Mouse (Mus musculus) kidney, postnatal 0 days (tissue): ENCODE data around the gene Rad51. TPM values are rescaled to one million over a fixed set of nuclear protein-coding genes. Genes with fewer than 3 reads are reported as not detected.

Experiments
- ATAC-seq: fragments of 200-750 bp; cut with Nextera tagmentation; replicated peaks from 2 replicates; pipeline ENCODE4 v1.8.0; 2017; ENCODE audit warnings: low read depth, moderate number of reproducible peaks, moderate TSS enrichment, moderate library complexity; ENCODE audit not compliant: low FRiP score
- DNase-seq: peaks from one replicate; pipeline ENCODE4 v3.0.0-alpha.2; 2016; ENCODE audit warnings: low spot score
- H3K27ac ChIP-seq: fragments of 300-500 bp; sonication (generic); 2 replicates; pipeline ENCODE4 v1.5.1; 2014; ENCODE audit warnings: mild to moderate bottlenecking
- H3K27me3 ChIP-seq: fragments of 300-500 bp; sonication (generic); 2 replicates; pipeline ENCODE4 v1.6.1; 2014; ENCODE audit warnings: low read length, mixed read lengths; ENCODE audit not compliant: insufficient read depth
- H3K36me3 ChIP-seq: fragments of 300-500 bp; sonication (generic); 2 replicates; pipeline ENCODE4 v1.6.1; 2014; ENCODE audit warnings: low read length, mixed read lengths; ENCODE audit not compliant: insufficient read depth
- H3K4me1 ChIP-seq: fragments of 300-500 bp; sonication (generic); replicated peaks from 2 replicates; pipeline ENCODE4 v1.6.1; 2014; ENCODE audit warnings: antibody characterized with exemption, low read length, mixed read lengths; ENCODE audit not compliant: insufficient read depth
- H3K4me2 ChIP-seq: fragments of 300-500 bp; sonication (generic); 2 replicates; pipeline ENCODE4 v1.6.1; 2014; ENCODE audit warnings: mild to moderate bottlenecking, low read length, moderate library complexity, mixed read lengths
- H3K4me3 ChIP-seq: fragments of 300-500 bp; sonication (generic); replicated peaks from 2 replicates; pipeline ENCODE4 v1.5.1; 2014; ENCODE audit warnings: low read depth, low read length
- H3K9ac ChIP-seq: fragments of 300-500 bp; sonication (generic); 2 replicates; pipeline ENCODE4 v1.6.1; 2014; ENCODE audit warnings: low read depth, low read length
- H3K9me3 ChIP-seq: fragments of 300-500 bp; sonication (generic); replicated peaks from 2 replicates; pipeline ENCODE4 v1.6.1; 2016; ENCODE audit warnings: low read length, inconsistent platforms, mixed read lengths
- CTCF ChIP-seq: IDR thresholded peaks from 2 replicates; pipeline ENCODE4 v1.5.1; 2016; ENCODE audit warnings: antibody characterized with exemption, low read depth, mild to moderate bottlenecking, moderate library complexity
- WGBS: fragments of 180-500 bp; shearing (Covaris S2); extraction: QIAGEN DNeasy Blood & Tissue Kit; methylation state at CpG from one replicate; pipeline ENCODE4 v1.1.7; 2014; 5-methylcytosine and 5-hydroxymethylcytosine counted together
- polyA plus RNA-seq: library from polyadenylated mRNA; unstranded; fragments of >200 nt; fragmentation: Nextera tagmentation; extraction: Ambion mirVana; gene quantifications from 2 replicates; pipeline ENCODE4 v1.2.1, GENCODE M21; 2015

The Rad51 gene
- polyA plus RNA-seq, 1 experiment from 2014 or later = 17.0 TPM

DNA sequence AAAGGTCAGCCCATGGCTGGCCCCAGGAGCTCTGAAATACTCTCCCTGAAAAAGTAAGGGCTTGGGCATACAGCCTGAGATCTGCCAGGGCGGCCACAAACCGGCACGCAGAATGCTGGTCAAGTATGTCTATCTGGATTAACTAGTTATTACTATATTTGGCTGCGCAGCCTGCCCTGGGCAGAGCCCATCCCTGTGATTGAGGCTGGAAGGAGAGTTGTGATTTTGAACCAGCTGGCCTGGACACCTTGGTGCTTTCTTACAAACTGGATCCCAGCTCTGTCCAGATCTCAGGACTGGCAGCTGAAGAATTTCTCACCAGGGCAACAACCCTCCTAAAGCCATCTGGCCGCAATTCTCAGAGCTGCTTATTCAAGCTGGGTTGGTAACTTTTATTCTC, 81.5 kb downstream of the Rad51 start:
- peak overlapping the region; percentile 1; the same call in 1 of the 2 replicates for H3K9ac ChIP-seq
- no peak for DNase-seq
- no peak for TF ChIP-seq CTCF
- no peak for ATAC-seq
- H3K4me1 ChIP-seq = peaks cover 5% of the 10 kb centered on the region; the same call in 1 of the 2 replicates
- WGBS = 84% methylated on average over 5 of the region's 5 CpGs
- H3K9me3 ChIP-seq = no peaks in the 10 kb centered on the region
- H3K36me3 ChIP-seq = no peaks in the 10 kb centered on the region
- H3K27me3 ChIP-seq = no peaks in the 10 kb centered on the region
- no peak overlapping the region for H3K4me3 ChIP-seq
- H3K4me2 ChIP-seq = no peak overlapping the region
- no peak overlapping the region for H3K27ac ChIP-seq

DNA sequence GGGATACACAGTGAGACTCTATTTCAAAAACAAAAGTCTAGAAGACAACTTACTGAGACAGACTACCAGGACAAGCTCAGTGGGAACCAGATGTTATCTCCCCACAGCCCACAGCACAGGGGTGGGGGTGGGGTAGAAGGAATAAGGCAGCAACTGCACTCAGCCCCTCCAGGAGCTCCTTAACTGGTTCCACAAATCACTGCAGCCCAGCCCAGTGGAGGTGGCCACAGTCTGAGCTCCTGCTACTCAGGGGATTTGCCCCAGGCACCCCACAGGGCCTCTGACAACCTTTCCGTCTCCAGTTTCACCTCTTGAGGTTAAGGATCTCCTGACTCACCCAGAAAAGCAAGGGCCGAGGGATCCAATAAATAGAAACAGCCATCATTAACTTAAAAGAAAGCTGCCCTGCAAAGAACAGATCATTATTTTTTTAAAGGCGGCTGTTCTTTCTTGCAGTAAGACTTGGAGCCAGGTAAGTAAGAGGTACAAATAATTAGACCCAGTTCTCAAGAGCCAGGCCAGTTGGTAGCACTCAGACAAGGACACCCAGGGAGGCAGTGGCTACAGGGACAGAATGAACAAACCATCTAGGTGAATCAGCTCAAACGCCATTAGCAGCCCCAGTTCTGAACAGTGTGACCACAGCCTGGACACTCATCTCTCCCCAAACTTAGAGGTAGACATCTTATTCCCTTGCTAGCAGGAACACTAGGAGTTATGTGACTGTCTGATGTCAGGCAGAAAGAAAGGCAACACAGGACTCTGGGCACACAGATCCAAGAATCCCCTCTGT, 83.9 kb downstream of the Rad51 start:
- no peaks in the 10 kb centered on the region for H3K27me3 ChIP-seq
- ATAC-seq (no peak), DNase-seq (no peak)
- no peaks in the 10 kb centered on the region for H3K9me3 ChIP-seq
- H3K36me3 ChIP-seq = no peaks in the 10 kb centered on the region
- WGBS = 37% methylated on average over 4 of the region's 4 CpGs
- H3K9ac ChIP-seq = no peak overlapping the region
- peaks cover 5% of the 10 kb centered on the region; the same call in 1 of the 2 replicates for H3K4me1 ChIP-seq
- no peak for TF ChIP-seq CTCF
- H3K27ac ChIP-seq = no peak overlapping the region
- no peak overlapping the region for H3K4me3 ChIP-seq
- no peak overlapping the region for H3K4me2 ChIP-seq

Other genes with a start within 250 kb of the Rad51 start
- 3.3 TPM in 2 replicates for gene Bahd1, start 212.4 kb upstream of the Rad51 start, polyA plus RNA-seq
- gene Chst14, start 186.3 kb upstream of the Rad51 start, polyA plus RNA-seq = 23.9 and 25.1 TPM in 2 replicates
- 29.9 and 30.1 TPM in 2 replicates for gene Ccdc32, start 83.4 kb upstream of the Rad51 start, polyA plus RNA-seq
- gene Rpusd2, start 78.0 kb upstream of the Rad51 start, polyA plus RNA-seq = 2.8 and 3.1 TPM in 2 replicates
- 25.6 and 26.0 TPM in 2 replicates for gene Knl1, start 65.7 kb upstream of the Rad51 start, polyA plus RNA-seq
- 35.0 and 36.2 TPM in 2 replicates for gene Rmdn3, start 44.2 kb downstream of the Rad51 start, polyA plus RNA-seq
- gene Gchfr, start 55.0 kb downstream of the Rad51 start, polyA plus RNA-seq = 33.9 and 35.0 TPM in 2 replicates
- 0.27 and 0.33 TPM in 2 replicates for gene Gm14137, start 61.7 kb downstream of the Rad51 start, polyA plus RNA-seq
- gene Zfyve19, start 95.8 kb downstream of the Rad51 start, polyA plus RNA-seq = 41.9 and 44.0 TPM in 2 replicates
- 15.1 and 16.8 TPM in 2 replicates for gene Dnajc17, start 96.0 kb downstream of the Rad51 start, polyA plus RNA-seq
- gene Ppp1r14d, start 117.1 kb downstream of the Rad51 start, polyA plus RNA-seq = 1.0 and 1.5 TPM in 2 replicates
- 62.3 and 62.7 TPM in 2 replicates for gene Spint1, start 124.6 kb downstream of the Rad51 start, polyA plus RNA-seq
- 3.5 and 3.6 TPM in 2 replicates for gene Rhov, start 158.5 kb downstream of the Rad51 start, polyA plus RNA-seq
- gene Vps18, start 175.9 kb downstream of the Rad51 start, polyA plus RNA-seq = 13.4 and 15.0 TPM in 2 replicates
- gene Dll4, start 213.0 kb downstream of the Rad51 start, polyA plus RNA-seq = 7.9 and 8.4 TPM in 2 replicates
- gene Chac1, start 238.4 kb downstream of the Rad51 start, polyA plus RNA-seq = 0.64 and 0.83 TPM in 2 replicates